Mouse (Mus musculus): ENCODE measurements around the gene Coil.

Gene Coil

DNA sequence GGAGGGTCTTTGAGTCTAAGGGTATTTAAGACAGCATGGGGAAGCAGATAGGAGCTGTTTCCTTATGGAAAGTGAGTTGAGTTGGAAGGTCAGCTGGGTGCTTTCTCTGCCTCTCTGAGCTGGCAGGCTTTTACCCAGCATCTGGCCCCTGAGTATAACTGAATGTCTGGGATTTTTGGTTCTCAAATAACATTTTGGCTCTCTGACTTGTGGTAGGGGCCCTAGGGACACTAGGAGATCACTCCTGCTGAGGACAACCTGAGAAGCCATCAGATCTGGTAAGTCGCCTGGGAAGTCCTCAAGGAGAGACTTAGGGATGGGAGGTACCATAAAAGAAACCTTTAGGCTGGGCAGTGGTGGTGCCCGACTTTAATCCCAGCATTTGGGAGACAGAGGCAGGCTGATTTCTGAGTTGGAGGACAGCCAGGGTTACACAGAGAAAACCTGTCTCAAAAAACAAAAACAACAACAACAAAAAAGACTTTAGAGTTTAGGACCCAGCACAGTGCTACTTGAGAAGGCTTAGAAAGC is at the start of gene Coil:
Coil (plus strand) TSS at position 51 of the 531 bp plus-strand sequence.
- CTCF ChIA-PET: interaction anchor here (0.6 kb wide), 1 partner anchor 91 kb away, joined by 10 read pairs; no protein-coding TSS in a partner anchor

DNA sequence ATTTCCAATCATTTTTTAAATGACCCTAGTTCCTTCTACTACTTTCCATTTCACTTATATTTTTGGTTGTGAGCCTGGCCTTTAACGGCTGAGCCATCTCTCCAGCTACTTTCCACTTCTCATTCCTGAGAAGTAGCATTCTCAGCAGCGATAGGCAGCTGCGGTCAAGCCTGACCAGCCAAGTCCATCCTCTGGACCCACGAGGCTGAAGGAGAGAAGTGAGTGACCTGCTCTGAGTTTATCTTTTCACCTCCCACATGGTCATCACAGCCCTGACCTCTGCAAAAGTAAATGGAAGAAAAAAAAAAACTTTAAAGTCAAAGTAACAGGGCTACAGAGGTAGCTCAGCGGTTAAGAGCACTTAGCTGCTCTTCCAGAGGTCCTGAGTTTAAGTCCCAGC is 43.5 kb upstream of the Coil start:
- CTCF ChIA-PET: no interaction called here

DNA sequence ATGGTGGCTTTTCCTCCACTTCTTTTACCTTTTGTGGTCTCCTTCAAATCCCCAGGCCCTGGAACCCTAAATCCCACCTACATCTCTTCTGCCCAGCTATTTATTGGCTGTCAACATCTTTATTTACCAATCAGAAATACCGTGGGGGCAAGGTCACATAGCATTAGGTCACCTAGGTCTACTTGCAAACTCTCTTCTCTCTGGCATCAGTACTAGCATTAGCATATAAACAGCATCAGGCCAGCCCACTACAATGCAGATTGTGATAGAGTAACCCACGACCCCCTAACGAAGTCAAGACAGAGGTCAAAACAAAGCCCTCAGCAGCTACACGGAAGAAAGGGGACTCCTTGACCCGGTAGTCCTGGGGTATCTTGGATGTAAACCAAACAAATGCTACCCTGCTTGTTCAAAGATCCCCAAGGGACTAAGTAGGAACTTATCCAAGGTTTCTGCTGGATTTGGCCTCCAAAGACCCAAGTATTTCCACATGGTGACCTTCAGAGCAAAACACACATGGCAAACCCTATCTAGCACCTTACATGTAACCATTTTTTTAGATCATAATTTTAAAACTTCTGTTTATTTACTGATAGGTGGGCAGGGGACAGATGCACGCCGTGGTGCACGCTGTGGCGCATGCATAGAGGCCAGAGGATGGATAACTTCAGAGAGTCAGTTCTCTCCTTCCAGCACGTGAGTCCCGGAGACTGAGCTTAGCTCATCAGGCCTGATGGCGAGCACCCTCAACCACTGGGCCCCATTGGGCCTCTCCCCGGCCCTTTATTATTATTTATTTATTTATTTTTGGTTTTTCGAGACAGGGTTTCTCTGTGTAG is 38.1 kb upstream of the Coil start:
- CTCF ChIA-PET: no interaction called here

DNA sequence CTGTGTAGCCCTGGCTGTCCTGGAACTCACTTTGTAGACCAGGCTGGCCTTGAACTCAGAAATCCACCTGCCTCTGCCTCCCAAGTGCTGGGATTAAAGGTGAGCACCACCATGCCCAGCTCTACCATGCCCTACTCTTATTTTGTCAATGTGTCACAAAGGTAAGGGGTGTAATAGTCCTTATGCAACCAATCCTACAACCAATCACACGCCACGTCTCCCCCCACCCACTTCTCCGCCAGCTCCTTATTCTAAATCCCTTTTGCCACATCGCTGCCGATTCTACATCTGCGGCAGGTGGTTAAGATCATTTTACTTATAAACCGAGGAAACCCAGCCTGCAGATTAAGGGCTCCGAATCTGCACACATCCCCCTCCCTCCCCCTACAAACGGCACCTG is 37.0 kb upstream of the Coil start:
- CTCF ChIA-PET: no interaction called here

DNA sequence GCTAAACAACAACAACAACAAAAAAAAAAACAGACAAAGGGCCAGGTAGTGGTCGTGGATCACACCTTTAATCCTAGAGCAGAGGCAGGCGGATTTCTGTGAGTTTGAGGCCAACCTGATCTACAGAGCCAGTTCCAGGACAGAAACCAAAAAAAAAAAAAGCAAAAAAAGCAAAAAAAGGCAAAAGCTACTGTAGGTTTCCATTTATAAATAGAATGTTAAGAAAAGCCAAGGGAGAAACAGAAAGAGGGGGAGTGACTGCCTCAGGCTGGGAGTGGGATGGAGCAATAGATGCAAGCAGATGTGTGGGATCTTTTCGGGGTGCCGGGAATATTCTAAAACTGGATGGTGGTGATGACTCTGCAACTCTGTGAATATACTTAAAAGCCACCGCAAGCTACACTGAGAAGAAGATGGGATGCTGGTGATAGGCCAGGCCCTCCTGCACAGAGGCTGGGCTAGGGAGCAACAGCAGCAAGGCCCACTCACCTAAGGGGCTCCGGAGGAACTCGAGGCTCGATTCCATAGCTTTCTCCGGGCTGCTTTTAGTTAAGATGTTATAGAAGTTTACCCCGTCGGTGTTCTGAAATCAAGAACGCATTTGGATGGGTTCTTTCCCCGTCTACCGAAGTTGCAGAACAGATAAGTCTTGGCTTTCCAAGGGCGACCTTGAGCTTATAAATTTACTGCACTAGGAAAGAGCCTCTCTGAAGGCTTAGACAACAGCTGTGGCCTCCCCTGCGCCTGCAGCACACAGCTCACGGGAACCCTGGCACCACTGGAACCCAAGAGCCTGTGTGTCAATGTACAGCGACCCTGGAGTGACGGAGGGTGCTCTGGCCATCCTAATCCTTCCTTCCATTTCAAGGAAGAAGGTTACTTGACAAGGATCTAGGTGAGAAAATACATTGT is 35.7 kb upstream of the Coil start:
- CTCF ChIA-PET: no interaction called here

DNA sequence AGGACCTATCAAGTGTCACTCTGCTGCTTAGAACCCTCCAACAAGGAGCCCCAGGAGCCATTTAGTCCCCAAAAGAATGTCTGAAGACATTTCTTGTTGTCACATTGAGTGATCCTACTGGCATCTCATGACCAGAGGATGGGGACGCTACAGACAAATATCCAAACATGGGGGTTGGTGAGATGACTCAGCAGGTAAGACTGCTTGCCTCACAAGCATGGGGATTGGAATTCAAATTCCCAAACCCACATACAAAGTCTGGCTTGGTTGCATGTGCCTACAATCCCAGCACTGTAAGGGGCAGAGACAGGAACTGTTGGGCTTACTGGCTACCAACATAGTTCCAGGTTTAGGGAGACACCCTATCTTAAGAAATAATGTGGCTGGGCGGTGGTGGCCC is 32.2 kb upstream of the Coil start:
- CTCF ChIA-PET: no interaction called here

DNA sequence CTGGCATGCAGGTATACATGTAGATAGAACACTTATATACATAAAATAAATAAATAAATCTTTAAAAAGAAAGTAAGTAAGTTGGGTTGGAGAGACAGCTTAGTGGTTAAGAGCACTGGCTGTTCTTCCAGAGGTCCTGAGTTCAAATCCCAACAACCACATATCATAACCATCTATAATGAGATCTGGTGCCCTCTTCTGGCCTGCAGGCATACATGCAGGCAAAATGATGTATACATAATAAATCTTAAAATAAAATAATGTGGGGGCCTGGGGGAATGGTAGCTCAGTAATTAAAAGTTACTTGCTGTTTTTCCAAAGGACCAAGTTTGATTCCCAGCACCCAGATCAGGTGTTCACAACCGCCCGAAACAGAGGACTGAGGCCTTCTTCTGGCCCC is 31.3 kb upstream of the Coil start:
- CTCF ChIA-PET: interaction anchor here (0.7 kb wide), 1 partner anchor 452 kb away, joined by 3 read pairs; no protein-coding TSS in a partner anchor

DNA sequence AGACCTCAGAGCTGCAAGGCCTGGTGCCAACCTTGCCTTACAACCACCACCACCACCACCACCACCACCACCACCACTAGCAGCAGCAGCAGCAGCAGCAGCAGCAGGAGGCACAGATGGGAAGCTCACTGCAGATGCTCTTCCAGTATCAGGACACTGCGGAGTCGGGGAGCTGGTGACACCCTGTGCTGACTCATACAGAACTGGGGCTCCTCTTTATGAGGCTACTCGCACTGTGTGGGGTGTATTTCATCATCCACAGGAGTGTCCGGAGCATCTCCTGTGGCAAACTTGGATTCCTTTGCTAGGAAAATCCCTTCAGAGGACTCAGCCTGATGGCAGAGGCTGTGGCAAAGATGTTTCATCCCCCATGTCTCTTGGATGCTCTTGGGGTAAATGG is 30.4 kb upstream of the Coil start:
- CTCF ChIA-PET: no interaction called here

DNA sequence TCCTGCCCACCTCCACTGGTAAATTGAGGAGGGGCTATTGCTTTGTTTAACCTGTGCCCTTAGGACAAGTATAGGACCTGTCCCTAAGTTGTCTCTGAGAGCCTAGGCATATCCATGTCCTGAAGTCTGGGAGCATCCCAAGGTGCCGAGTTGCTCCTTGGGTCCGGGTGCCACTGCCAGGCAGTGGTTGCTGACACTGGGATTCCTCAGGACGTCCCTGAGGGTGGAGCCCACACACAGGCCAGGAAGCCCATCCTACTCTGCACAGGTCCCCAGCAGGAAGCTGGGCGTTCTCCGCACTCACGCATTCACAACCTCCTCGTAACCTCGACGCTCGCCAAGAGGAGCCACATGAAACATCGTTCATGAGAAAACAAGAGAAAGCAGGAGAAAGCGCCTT is 28.6 kb upstream of the Coil start:
- CTCF ChIA-PET: interaction anchor here (0.7 kb wide), 1 partner anchor 42 kb away, joined by 15 read pairs; no protein-coding TSS in a partner anchor

DNA sequence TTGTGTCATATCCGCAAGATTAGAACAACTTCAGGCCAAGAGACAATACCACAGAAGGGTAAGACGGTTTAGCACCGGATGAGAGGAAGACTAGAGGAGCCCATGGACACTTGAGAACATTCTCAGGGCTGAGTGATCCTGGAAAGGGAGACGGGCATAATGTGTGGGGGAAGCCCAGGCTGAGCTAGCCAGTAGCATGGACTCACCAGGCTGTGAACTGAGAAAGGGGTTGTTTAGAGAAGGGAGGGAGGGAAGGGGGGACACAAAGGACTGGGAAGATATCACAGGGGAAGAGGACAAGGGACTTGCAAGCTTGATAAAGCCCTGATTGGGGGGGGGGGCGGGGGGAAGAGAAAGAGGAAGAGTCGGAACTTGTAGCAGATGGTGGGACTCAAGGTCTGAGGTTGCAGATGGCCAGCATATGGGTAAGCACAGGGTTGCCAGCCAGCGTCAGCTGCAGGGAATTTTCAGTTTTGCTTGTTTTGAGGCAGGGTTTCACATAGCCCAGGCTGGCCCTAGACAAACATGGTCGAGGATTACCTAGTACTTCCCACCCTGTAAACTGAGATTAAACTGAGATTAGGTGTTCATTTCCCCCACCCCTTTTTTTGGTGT is 24.0 kb upstream of the Coil start:
- CTCF ChIA-PET: interaction anchor here (0.6 kb wide), 1 partner anchor 23 kb away, joined by 4 read pairs; no protein-coding TSS in a partner anchor

DNA sequence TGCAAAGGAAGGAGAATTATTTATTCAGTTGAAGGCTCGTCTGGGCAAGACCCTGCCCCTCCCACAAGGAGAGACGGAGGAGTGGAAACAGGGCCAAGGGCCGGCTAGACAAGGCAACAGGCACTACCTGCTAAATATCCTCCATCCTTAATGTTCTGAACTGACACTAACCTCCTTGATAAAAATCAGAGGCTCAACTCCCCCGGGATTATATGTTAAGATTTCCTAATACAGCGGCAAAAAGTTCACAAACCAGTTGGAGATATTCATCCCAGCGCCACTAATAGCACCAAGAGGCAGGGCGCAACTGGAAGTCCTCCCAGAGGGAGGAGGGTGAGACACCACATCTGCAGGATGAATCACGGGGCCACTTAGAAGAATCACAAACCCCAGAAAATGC is 21.2 kb upstream of the Coil start:
- CTCF ChIA-PET: no interaction called here

DNA sequence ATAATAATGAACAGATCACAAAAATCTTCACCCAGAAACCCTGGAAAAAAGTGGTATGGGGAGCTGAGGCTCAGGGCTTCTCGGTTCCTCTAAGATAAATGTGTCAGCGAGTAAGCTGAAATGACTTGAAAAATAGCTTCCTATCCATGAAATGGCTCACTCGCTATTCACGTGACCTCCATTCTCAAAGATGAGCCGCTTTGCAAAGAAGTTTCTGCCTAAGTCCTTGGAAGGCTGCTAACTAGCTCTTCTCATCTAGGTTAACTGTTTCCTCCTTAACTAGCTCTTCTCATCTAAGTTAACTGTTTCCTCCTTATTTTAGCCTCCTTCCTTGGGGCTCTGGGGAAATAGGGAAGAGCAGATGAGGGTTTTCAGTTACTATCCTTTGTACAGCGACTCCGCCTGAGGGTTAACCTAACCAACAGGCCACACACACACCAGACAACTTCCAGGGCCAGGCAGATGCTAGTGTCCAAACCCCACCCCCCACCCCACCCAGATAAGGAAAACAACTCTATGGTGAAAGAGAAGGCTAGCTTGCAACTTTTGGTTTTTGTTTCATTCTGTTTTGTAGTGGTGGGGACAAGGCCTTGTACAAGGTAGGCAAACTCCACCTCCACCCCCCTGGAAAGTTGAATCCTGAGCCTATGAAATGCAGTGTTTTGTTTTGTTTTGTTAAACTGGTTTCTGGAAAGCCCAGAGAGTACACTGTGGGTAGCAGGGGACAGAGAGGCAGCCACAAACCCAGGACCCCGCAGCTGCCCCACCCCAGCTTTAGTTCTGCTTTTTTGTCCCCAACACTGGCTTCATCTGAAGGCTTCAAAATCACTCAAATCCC is 20.0 kb upstream of the Coil start:
- CTCF ChIA-PET: interaction anchor here (0.7 kb wide), 1 partner anchor 82 kb away, joined by 3 read pairs; no protein-coding TSS in a partner anchor

DNA sequence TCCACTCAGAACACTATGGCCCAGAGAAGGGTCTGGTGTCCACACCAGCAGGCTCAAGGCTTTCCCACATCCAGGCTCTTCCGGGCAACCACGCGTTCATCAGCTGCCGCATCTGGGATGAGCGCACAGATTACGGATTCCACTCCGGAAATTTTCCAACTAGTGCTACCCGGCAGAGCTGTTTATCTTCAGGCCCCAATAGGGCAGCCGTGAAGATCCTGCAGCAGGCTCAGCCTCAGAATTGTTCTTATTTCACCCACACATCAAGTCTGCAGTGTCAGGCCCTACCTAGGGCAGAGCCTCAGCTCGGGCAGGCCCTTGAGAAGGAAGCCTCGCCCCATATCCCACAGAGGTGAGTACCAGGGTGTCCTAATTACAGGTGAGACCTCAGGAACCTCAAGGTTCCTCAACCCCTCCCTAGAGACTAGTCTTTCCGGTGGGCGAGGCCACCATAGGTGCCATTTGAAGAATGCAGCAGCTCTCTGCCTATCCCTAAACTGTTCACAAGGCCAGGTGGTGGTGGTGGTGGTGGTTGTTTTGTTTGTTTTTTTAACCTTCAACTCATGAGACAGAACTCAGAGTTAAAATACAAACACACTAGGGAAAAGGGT is 19.3 kb upstream of the Coil start:
- CTCF ChIA-PET: interaction anchor here (0.7 kb wide), 1 partner anchor 82 kb away, joined by 3 read pairs; no protein-coding TSS in a partner anchor

DNA sequence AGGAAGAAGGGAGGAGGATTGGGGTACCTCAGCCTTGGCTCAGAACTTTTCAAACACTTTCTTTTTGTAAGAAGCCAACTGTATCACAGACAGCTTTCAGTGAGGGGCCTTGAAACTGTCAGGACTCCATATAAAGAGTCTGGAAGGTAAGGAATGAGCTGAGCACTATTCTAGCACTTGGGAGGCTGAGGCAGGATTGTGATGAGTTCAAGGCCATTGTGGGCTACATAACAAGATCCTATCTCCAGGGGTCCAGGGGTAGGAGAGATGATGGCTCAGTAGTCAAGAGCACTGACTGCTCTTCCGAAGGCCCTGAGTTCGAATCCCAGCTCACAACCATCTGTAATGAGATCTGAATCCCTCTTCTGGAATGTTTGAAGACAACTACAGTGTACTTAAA is 18.5 kb upstream of the Coil start:
- CTCF ChIA-PET: no interaction called here

DNA sequence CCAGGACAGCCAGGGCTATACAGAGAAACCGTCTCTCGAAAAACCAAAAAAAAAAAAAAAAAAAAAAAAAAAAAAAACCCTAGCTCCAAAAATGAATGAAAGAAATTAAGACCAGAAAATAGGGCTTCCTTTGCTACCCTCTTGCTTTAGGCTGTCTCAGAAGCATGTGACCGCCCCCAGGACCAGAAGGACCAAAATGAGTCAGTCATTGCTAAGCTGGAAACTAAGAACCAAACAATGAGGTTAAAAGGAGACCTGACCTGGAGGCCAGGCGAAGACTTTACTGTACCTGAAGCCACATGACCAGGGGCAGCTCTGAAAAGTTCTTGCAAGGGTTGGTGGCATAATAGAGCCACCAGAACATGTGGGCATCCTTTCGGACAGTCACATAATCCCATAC is 17.9 kb upstream of the Coil start:
- CTCF ChIA-PET: no interaction called here

DNA sequence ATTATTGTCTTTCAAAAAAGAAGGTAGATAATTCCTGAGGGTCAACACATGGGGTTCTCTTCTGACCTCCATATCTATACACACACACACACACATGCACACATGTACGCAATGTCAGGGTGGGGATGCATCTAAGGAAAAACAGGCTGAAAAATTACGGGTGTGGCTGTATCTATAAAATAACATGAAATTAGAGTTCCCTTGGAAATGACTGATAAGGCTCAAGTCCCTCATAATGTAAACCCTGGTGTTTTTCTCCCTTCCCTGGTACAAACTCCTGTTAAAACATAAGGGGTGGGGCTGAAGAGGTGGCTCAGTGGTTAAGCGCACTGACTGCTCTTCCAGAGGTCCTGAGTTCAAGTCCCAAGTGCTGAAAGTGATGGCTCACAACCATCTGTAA is 16.5 kb upstream of the Coil start:
- CTCF ChIA-PET: no interaction called here

DNA sequence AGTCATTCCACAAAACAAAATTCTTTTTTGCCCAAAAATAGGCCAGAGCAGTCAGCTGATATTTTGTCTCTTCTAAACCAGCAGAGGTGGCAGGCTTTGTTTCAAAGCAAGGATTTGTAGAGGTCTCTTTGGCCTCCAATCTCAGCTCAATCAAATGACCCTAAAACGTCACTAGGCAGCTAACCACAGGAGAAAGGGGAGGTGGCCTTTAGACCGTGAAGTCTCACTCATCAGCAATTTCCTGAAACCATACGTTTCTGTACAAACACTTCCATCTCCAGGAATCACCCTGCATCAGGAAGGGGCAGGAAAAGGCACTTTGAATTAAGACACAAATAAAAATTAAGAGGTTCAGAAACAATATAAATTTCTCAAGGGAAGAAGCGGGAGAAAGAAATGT is 15.2 kb upstream of the Coil start:
- CTCF ChIA-PET: no interaction called here

DNA sequence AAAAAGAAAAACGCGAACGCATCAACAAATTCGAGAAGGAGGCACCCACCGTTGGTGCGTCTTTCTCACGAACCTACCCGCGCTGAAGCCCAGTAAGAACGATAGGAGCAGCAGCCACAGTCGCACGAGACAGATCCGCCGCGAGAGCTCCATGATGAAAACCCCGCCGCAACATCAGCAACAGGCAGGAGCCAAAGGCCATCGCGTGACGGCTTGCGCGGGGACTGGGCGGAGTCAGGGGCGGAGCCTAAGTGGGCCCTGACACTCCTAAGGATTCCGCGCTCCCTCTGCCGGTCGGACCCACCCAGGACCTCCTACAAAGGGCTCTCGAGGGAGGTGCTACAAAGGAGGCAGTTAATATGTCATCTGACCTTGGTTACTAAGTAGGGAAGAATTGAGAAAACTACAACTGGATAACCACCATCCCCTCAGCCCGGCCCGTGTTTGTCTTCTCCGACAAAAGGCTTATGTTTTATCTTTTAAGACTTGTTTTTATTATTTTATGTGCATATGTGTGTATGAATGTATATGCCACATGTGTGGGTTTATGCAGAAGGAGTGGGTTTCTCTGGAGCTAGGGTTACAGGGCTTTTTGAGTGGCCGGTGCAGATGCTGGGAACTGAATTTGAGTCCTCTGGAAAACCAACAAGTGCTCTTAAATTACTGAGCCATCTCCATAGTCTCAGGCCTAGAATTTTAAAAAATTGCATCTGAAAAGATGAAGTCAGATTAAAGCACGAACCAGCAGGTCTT is 14.7 kb upstream of the Coil start, which contains the start of gene Scpep1:
Scpep1 (minus strand) TSS at position 249 of the 753 bp plus-strand sequence.
- CTCF ChIA-PET: interaction anchor here (1.1 kb wide), 1 partner anchor 47 kb away, joined by 10 read pairs; no protein-coding TSS in a partner anchor

DNA sequence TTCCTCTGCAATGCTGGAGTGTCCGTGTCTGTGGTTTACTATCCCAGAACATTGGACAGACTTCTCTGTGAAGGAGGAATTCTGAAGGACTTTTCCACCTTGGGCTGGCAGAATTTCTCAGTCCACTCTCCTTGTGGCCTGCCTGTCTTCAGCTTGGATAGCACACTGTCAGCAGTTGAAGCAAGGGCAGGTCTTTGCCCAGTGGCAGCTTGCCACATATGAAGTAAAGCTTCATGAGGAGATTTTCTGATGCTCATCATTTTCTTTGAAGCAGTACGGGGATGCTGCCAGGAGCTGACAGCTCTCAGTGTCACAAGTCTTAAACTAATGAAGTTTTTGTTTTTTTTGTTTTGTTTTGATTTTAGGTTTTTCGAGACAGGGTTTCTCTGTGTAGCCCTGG is 11.2 kb upstream of the Coil start:
- CTCF ChIA-PET: interaction anchor here (0.7 kb wide), 2 partner anchors 30 to 60 kb away, joined by 3 read pairs; no protein-coding TSS in a partner anchor

All from spleen, embryonic (tissue).